Mouse (Mus musculus): ENCODE results near the gene Fam50a.
"Not testable (repeated sequence)": the region's sequence is repeated elsewhere in the genome, so short reads cannot be mapped to it uniquely, and the experiment has no call there.

The Fam50a gene

GRCm38 (mm10) chrX:74330166-74330930, 17.5 kb downstream of the Fam50a start:
- no peak for DNase-seq (ENCODE audit: low spot score in 2 of 2)

- DNase-seq (ENCODE audit: low spot score in 2 of 2): no peak
These were observed 40.0 kb downstream of the Fam50a start for GRCm38 (mm10) chrX:74352645-74353466.

- DNase-seq (ENCODE audit: low spot score in 2 of 2): peak; percentile 60 to 72
These were observed 40.6 kb downstream of the Fam50a start, which contains the start of gene Lage3 for GRCm38 (mm10) chrX:74353467-74353770. Gene Lage3, minus strand, starts transcription at chrX:74353618.

GRCm38 (mm10) chrX:74357069-74357468, 44.2 kb downstream of the Fam50a start:
- DNase-seq (ENCODE audit: low spot score in 2 of 2): not testable (repeated sequence)

- no peak for DNase-seq (ENCODE audit: low spot score in 2 of 2)
These were observed 46.3 kb downstream of the Fam50a start for GRCm38 (mm10) chrX:74359171-74359570.

- no peak for DNase-seq (ENCODE audit: low spot score in 2 of 2)
These were observed 54.7 kb downstream of the Fam50a start for GRCm38 (mm10) chrX:74367512-74367911.

- peak; percentile 33 to 48 for DNase-seq (ENCODE audit: low spot score in 2 of 2)
These were observed 55.5 kb downstream of the Fam50a start for GRCm38 (mm10) chrX:74368209-74368909.
